Mouse (Mus musculus): ENCODE results near the gene Cyp20a1. TPM values are rescaled to one million over a fixed set of nuclear protein-coding genes. Genes with fewer than 3 reads are reported as not detected.

Cyp20a1 gene
- polyA plus RNA-seq, 1 experiment, result 30.4 TPM

Other genes with a start within 250 kb of the Cyp20a1 start
- 5.4 and 5.7 TPM in 2 replicates for gene Carf, start 245.1 kb upstream of the Cyp20a1 start, polyA plus RNA-seq (2012; rRNA removed)
- gene Wdr12, start 244.7 kb upstream of the Cyp20a1 start, polyA plus RNA-seq (2012; rRNA removed), result 13.4 TPM in 2 replicates
- gene Nbeal1, start 162.7 kb upstream of the Cyp20a1 start, polyA plus RNA-seq (2012; rRNA removed), result 12.7 and 14.4 TPM in 2 replicates
- gene Abi2, start 66.3 kb downstream of the Cyp20a1 start, polyA plus RNA-seq (2012; rRNA removed), result 10.2 and 14.8 TPM in 2 replicates
- gene Raph1, start 223.8 kb downstream of the Cyp20a1 start, polyA plus RNA-seq (2012; rRNA removed), result 10.5 and 13.4 TPM in 2 replicates